Comparison of ENCODE assay signal across 8 mouse cellular contexts in the genomic region with DNA sequence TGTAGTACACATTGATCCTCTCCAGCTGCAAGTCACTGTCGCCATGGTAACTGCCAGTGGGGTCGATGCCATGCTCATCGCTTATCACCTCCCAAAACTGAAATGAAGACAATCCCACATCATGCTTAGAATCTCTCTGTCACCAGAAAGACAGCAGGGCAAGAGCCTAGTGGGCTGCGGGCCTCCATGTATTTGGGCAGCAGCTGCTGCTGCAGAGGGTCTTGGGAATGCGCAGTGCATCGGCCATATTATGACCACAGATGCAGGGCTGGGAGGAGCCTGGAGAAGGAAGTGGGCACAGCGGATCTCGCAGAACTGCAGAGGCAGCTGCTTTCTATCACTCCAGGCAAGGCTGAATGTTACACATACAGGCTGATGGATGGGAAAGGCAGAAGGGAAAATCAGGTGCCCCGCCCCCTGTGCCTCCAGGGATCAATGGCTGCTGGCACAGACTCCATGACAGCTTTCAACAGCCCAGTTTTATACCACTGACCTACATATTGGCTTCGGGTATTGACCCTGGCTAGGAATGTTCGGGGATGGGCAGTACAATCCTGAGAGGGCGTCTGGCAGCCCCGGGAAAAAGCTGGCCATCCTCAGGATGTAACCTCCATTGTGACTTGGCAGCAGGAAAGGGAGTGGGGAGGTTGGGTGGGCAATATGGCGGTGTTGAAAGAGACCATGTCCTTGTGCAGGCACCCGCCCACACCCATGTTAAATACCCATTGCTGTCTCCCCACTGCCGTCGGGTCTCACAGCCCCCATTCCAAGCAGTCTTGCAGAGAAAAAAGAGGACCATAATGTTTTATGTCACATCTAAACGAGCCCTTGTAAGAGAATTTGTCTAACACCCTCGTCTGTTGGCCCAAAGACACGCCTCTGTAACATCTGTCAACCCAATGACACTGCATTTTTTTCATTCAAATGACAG. TPM values are rescaled to one million over a fixed set of nuclear protein-coding genes. Genes with fewer than 3 reads are reported as not detected.
DNase-seq lines count a peak whose midpoint lies in the region; ATAC-seq lines count a peak whose summit lies in the region.

No protein-coding gene starts in this region.

- peaks cover 12% of the 10 kb centered on the region; the same call in 1 of the 2 replicates for H3K36me3 ChIP-seq in embryonic facial prominence, embryonic 14.5 days (ENCODE audit: control insufficient read depth, insufficient read depth, low read length)
- H3K36me3 ChIP-seq in heart, embryonic 16.5 days (ENCODE audit: control insufficient read depth, insufficient read depth), result peaks cover 5% of the 10 kb centered on the region
- H3K36me3 ChIP-seq in macrophage (ENCODE audit: inconsistent target), result peaks cover 19% of the 10 kb centered on the region; the same call in 1 of the 2 replicates

- peak overlapping the region; percentile 80 for H3K4me3 ChIP-seq in embryonic facial prominence, embryonic 14.5 days (ENCODE audit: low read depth, low read length)
- peak overlapping the region; percentile 95 for H3K4me3 ChIP-seq in heart, embryonic 16.5 days (ENCODE audit: low read length)
- peak overlapping the region; percentile 84 for H3K4me3 ChIP-seq in macrophage (ENCODE audit: inconsistent target)

- 47% methylated on average over 20 of the region's 20 CpGs for WGBS in embryonic facial prominence, embryonic 14.5 days
- 45% methylated on average over 20 of the region's 20 CpGs for WGBS in heart, embryonic 16.5 days
- 45% methylated on average over 18 of the region's 20 CpGs for WGBS in macrophage (ENCODE audit: missing documents)

- H3K4me1 ChIP-seq in embryonic facial prominence, embryonic 14.5 days (ENCODE audit: control insufficient read depth, insufficient read depth, low read length), result peaks cover 16% of the 10 kb centered on the region
- peaks cover 14% of the 10 kb centered on the region for H3K4me1 ChIP-seq in heart, embryonic 16.5 days (ENCODE audit: control insufficient read depth, insufficient read depth, low read length)

- peak; percentile 59 for DNase-seq in adrenal gland, adult 2 months
- DNase-seq in adrenal gland, adult 8-10 months, result no peak
- peak; percentile 67 for DNase-seq in adrenal gland, postnatal 10 days
- DNase-seq in embryonic facial prominence, embryonic 14.5 days (ENCODE audit: low spot score), result peak; percentile 74
- DNase-seq in layer of hippocampus, postnatal 14 days (ENCODE audit: low spot score in 2 of 2), result peak; percentile 67 to 68
- DNase-seq in right cerebral cortex, postnatal 4 days, result peak; percentile 50

- peaks cover 25% of the 10 kb centered on the region for H3K79me2 ChIP-seq in macrophage (ENCODE audit: inconsistent target)

- H3K9ac ChIP-seq in embryonic facial prominence, embryonic 14.5 days (ENCODE audit: low read depth, low read length), result peak overlapping the region; percentile 86
- H3K9ac ChIP-seq in heart, embryonic 16.5 days (ENCODE audit: low read length), result peak overlapping the region; percentile 95

- H3K4me2 ChIP-seq in embryonic facial prominence, embryonic 14.5 days (ENCODE audit: low read depth, low read length), result peak overlapping the region; percentile 92
- H3K4me2 ChIP-seq in heart, embryonic 16.5 days (ENCODE audit: low read depth, low read length), result peak overlapping the region; percentile 96

- H3K27me3 ChIP-seq in embryonic facial prominence, embryonic 14.5 days (replicated peaks; ENCODE audit: control insufficient read depth, insufficient read depth, low read length), result no peaks in the 10 kb centered on the region
- no peaks in the 10 kb centered on the region for H3K27me3 ChIP-seq in heart, embryonic 16.5 days (ENCODE audit: control insufficient read depth, insufficient read depth, low read length)

- H3K27ac ChIP-seq in embryonic facial prominence, embryonic 14.5 days (replicated peaks; ENCODE audit: low read depth, low read length), result peak overlapping the region; percentile 68; the same call in 1 of the 2 replicates
- peak overlapping the region; percentile 25; the same call in 1 of the 2 replicates for H3K27ac ChIP-seq in heart, embryonic 16.5 days (ENCODE audit: low read length)
- H3K27ac ChIP-seq in macrophage, result peak overlapping the region; percentile 82

- ATAC-seq in embryonic facial prominence, embryonic 14.5 days (ENCODE audit: low read depth), result peak; percentile 58
- no peak for ATAC-seq in heart, embryonic 16.5 days (replicated peaks; ENCODE audit: extremely low read depth, insufficient read depth, low FRiP score)

- no peaks in the 10 kb centered on the region for H3K9me3 ChIP-seq in embryonic facial prominence, embryonic 14.5 days (ENCODE audit: control insufficient read depth, low read length)
- no peaks in the 10 kb centered on the region for H3K9me3 ChIP-seq in heart, embryonic 16.5 days (replicated peaks; ENCODE audit: control insufficient read depth, low read length)

RNA-seq across cellular contexts. Expression of a gene that starts 1.0 kb away (rescaled TPM):
- total RNA-seq in adrenal gland, adult 2 months (2021), result 10 to 100 TPM; 30.1 to 37.2 TPM
- polyA plus RNA-seq in adrenal gland, adult 2 months (2012; rRNA removed), result 74.7 and 93.5 TPM in 2 replicates
- 10 to 100 TPM; 21.4 to 34.1 (median 28.2) TPM for total RNA-seq in adrenal gland, adult 8-10 months (2022)
- total RNA-seq in adrenal gland, postnatal 10 days (2021), result 10 to 100 TPM; 68.6 to 90.0 TPM
- 268 and 303 TPM in 2 replicates for polyA plus RNA-seq in embryonic facial prominence, embryonic 14.5 days (2014; fragmentation: Nextera tagmentation; extraction: Ambion mirVana)
- 166 and 171 TPM in 2 replicates for polyA plus RNA-seq in heart, embryonic 16.5 days (2015; fragmentation: Nextera tagmentation; extraction: Ambion mirVana)
- total RNA-seq in layer of hippocampus, postnatal 14 days (2021), result 1,000 to 10,000 TPM; 2,027 to 2,125 TPM
- 100 to 1,000 TPM in 13 of 26 experiments, 10 to 100 TPM in 13; 16.0 to 287 (median 102) TPM for total RNA-seq in macrophage (2018; cell fraction: chromatin; rRNA removed)
- 100 to 1,000 TPM; 194 to 451 (median 311) TPM for total RNA-seq in macrophage (2018; cell fraction: cytosol; rRNA removed)
- 100 to 1,000 TPM in 22 of 26 experiments, 10 to 100 TPM in 4; 66.3 to 379 (median 177) TPM for total RNA-seq in macrophage (2018; cell fraction: nucleus; rRNA removed)
- polyA plus RNA-seq in macrophage (2018), result 162 to 260 TPM (median 170 TPM) in 3 replicates

RNA-seq across cellular contexts. Expression of a gene that starts 39.4 kb away (rescaled TPM):
- 10 to 100 TPM; 74.9 to 75.1 TPM for total RNA-seq in adrenal gland, adult 2 months (2021)
- 57.4 and 61.2 TPM in 2 replicates for polyA plus RNA-seq in adrenal gland, adult 2 months (2012; rRNA removed)
- total RNA-seq in adrenal gland, adult 8-10 months (2022), result 100 to 1,000 TPM in 2 of 4 experiments, 10 to 100 TPM in 2; 91.3 to 124 (median 102) TPM
- total RNA-seq in adrenal gland, postnatal 10 days (2021), result 10 to 100 TPM; 78.6 to 78.9 TPM
- polyA plus RNA-seq in embryonic facial prominence, embryonic 14.5 days (2014; fragmentation: Nextera tagmentation; extraction: Ambion mirVana), result 47.2 and 52.6 TPM in 2 replicates
- polyA plus RNA-seq in heart, embryonic 16.5 days (2015; fragmentation: Nextera tagmentation; extraction: Ambion mirVana), result 47.7 and 54.6 TPM in 2 replicates
- total RNA-seq in layer of hippocampus, postnatal 14 days (2021), result 10 to 100 TPM; 39.3 to 46.4 TPM
- 10 to 100 TPM in 14 of 26 experiments, 1 to 10 TPM in 12; 1.7 to 20.9 (median 12.3) TPM for total RNA-seq in macrophage (2018; cell fraction: chromatin; rRNA removed)
- 10 to 100 TPM; 16.3 to 36.8 (median 24.4) TPM for total RNA-seq in macrophage (2018; cell fraction: cytosol; rRNA removed)
- 10 to 100 TPM in 16 of 26 experiments, 1 to 10 TPM in 10; 4.0 to 30.8 (median 11.6) TPM for total RNA-seq in macrophage (2018; cell fraction: nucleus; rRNA removed)
- 16.8 to 29.1 TPM (median 24.2 TPM) in 3 replicates for polyA plus RNA-seq in macrophage (2018)

RNA-seq across cellular contexts. Expression of a gene that starts 53.4 kb away (rescaled TPM):
- total RNA-seq in adrenal gland, adult 2 months (2021), result 1 to 10 TPM; 1.1 to 1.7 TPM
- polyA plus RNA-seq in adrenal gland, adult 2 months (2012; rRNA removed), result 1.6 and 4.2 TPM in 2 replicates
- total RNA-seq in adrenal gland, adult 8-10 months (2022), result 1 to 10 TPM in 3 of 4 experiments, under 1 TPM in 1; 0.81 to 3.5 (median 1.5) TPM
- 10 to 100 TPM; 24.9 to 61.2 TPM for total RNA-seq in adrenal gland, postnatal 10 days (2021)
- 51.3 and 52.1 TPM in 2 replicates for polyA plus RNA-seq in embryonic facial prominence, embryonic 14.5 days (2014; fragmentation: Nextera tagmentation; extraction: Ambion mirVana)
- 52.1 and 56.8 TPM in 2 replicates for polyA plus RNA-seq in heart, embryonic 16.5 days (2015; fragmentation: Nextera tagmentation; extraction: Ambion mirVana)
- 100 to 1,000 TPM; 703 to 790 TPM for total RNA-seq in layer of hippocampus, postnatal 14 days (2021)
- total RNA-seq in macrophage (2018; cell fraction: chromatin; rRNA removed), result 10 to 100 TPM in 1 of 26 experiments, 1 to 10 TPM in 9, under 1 TPM in 10, not detected in 6; 0.48 to 13.3 (median 1.0) TPM
- 1 to 10 TPM; 1.9 to 9.9 (median 4.5) TPM for total RNA-seq in macrophage (2018; cell fraction: cytosol; rRNA removed)
- total RNA-seq in macrophage (2018; cell fraction: nucleus; rRNA removed), result 1 to 10 TPM in 21 of 26 experiments, under 1 TPM in 4, not detected in 1; 0.55 to 5.1 (median 1.6) TPM
- polyA plus RNA-seq in macrophage (2018), result 3.6 to 6.5 TPM (median 5.1 TPM) in 3 replicates

Comparison
In these comparisons a context has a peak if more than half of its experiments do, and no peak if none do; other contexts are left out.
1. H3K27ac ChIP-seq: peak in every context shown above with its lines; median percentile 82 in macrophage; 68 in embryonic facial prominence, embryonic 14.5 days; 25 in heart, embryonic 16.5 days.
2. RNA of a gene that starts 1.0 kb away (total RNA-seq): 2,027 to 2,125 TPM in layer of hippocampus, postnatal 14 days; 68.6 to 90.0 TPM in adrenal gland, postnatal 10 days, 30.1 to 37.2 TPM in adrenal gland, adult 2 months and 21.4 to 34.1 TPM in adrenal gland, adult 8-10 months; every median in the first group is over 10 times any median in the second.
3. RNA of a gene that starts 53.4 kb away (total RNA-seq): 703 to 790 TPM in layer of hippocampus, postnatal 14 days; 24.9 to 61.2 TPM in adrenal gland, postnatal 10 days, 1.1 to 1.7 TPM in adrenal gland, adult 2 months and 0.81 to 3.5 TPM in adrenal gland, adult 8-10 months; every median in the first group is over 10 times any median in the second.
4. Peak in every context shown above with its lines, with median percentiles within 50 percentile points of each other: H3K4me3 ChIP-seq.